Mouse (Mus musculus): Measurements from ENCODE around the gene Stim2.

Stim2 gene

GRCm38 (mm10) chr5:53998146-53998742, at the start of gene Stim2:
Gene Stim2, plus strand, starts transcription at chr5:53998499.
- peak; percentile 96 to 97 for DNase-seq

- no peak for DNase-seq
Measured at GRCm38 (mm10) chr5:53948606-53949266, 49.6 kb upstream of the Stim2 start.

- no peak for DNase-seq
Measured at GRCm38 (mm10) chr5:53950189-53950588, 48.1 kb upstream of the Stim2 start.

DNA sequence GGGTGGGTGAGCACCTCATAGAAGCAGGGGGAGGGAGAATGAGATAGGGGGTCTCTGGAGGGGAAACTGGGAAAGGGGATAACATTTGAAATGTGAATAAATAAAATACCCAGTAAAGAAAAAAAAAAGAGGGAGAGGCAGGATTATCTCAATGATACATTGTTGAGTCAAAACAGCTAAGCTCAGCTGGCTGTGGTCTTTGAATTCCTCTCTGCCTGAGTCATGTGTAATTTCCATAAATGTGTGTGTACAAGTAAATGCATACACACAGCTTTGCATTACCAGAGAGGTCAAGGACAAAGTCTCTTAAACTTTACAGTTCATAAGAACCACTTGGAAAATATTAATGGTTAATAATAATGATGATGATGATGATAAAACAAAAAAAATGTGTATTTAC, 45.1 kb upstream of the Stim2 start:
- DNase-seq: no peak

DNA sequence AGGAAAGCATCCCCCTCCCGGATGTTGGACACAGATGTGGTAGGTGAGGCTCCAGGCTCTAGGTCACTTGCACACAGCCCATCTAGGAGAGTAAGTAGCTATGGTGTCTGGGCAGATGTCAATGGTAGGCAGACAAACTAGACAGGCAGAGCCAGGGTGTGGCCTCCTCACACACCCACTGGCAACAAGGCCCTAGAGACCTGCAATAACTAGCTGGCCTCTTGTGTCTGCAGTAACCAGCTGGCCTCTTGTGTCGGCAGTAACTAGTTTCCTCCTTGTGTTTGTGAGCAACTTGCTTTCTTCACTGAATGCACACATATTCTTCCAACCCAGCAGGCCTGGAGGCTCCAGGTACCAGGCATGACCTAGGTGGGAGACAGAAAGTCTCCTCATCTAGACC, 44.5 kb upstream of the Stim2 start:
- no peak for DNase-seq

DNA sequence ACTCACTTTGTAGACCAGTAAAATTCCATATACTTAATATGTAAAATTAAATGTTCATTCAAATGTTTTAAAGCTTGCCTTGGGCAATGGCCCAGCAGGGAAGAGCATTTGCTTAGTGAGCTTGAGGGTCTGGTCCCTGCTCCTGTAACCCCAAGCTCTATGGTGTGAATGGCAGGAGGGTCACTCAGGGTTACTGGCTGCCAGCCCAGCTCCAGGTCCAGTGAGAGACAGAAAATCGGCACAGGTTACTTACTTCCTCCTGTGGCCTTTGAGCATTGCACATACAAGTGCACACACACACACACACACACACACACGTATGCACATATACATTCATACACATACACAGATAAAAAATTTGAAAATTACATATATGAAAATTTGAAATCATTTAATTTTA, 42.3 kb upstream of the Stim2 start:
- DNase-seq: no peak

DNA sequence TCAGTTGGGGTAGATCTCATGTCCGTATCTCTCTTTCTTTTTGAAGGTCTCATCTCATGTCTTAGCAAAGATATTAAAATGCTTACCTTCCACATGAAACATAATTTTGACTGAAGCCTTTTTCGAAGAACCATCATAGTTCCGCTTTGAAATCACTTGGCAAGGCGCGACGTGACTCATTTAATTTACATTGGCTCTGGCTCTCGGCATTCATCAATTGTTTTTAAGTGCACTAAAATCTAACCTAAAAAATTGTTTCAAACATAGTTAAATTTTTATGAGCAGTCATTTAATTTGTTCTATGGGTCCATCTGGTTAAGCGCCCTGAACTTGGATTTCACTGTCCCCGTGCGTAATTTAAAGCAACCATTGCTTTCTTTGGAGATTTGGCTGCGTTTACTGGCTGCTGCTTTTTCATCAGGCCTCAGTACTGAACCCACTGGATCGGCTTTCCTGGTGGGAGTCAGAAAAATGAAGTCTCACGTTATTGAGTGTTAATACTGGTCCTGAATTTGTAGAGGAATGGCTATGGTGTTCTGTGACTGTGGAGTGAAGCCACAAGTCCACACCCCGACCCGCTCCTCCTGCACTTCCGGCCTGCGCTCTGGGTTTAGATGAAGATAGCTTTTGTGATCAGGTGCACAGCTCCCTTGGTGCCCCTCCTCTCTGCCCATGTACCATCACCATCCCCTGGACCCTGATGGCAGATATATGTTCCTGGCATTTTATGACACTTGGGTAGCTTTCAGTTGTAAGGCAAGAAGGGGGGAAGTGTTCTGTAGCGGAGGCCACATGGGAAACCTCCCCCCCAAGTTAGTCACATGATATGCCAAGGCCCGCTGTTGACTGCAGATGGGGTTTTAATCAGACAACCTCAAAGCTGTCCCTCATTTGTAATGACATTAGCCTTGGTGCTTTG, 41.6 kb upstream of the Stim2 start:
- no peak for DNase-seq

GRCm38 (mm10) chr5:53957348-53957747, 41.0 kb upstream of the Stim2 start:
- DNase-seq: no peak

DNA sequence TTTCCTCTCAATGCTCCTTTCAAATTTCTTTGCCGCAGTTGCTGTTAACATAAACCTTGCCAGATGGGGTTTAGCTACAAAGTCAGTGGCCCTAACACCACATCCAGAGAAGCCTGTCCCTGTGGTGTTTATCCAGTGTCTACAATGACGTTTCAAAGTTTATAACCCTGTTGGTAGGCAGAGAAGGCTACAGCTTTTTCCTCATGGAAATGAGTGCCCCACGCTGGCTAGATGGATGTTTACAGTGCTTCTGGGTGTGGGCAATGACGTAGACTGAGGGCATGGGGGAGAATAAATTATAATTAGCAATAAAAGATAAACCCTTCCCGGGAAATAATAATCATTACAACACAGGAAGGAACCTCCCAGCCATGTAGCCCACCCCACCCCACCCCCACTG, 37.1 kb upstream of the Stim2 start:
- no peak for DNase-seq

- DNase-seq: no peak
Measured at GRCm38 (mm10) chr5:53961830-53962515, 36.3 kb upstream of the Stim2 start.

GRCm38 (mm10) chr5:53965656-53966055, 32.6 kb upstream of the Stim2 start:
- DNase-seq: no peak

DNA sequence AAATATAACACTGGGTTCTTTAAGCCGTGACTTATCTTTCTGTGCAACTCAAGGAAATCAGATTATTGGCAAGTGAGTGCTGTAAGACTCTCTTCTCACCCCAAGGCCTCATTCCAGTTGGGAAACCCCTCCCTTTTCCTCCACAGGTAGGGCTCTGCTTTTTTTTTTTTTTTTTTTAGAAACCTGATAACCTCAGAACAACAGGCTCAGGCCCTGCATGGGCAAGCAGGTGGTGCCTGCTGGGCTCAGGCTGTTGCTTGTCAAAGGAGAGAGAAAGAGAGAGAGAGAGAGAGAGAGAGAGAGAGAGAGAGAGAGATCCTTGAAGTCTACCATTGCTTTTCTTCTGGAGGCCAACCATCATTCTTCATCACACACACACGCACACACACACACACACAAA, 30.7 kb upstream of the Stim2 start:
- no peak for DNase-seq

DNA sequence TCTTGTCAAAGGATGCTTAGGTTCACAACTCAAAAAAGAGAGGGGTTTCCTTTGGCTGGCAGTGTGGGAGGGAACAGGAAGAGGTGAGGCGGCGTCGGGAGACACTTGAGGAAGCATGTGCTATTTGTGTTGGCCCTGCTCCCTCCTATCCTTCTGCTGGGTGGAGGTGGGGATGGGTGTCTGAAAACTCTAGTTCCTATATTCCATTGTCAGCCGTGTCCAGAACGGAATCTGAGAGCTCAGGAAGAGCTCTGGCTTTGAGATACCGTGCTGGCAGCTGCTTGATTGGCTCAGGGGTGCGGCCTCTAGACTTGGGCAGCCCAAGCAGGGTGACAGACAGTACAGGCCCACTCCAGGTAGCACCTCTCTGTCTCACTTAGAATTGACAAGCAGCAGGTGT, 28.1 kb upstream of the Stim2 start:
- DNase-seq: no peak

DNA sequence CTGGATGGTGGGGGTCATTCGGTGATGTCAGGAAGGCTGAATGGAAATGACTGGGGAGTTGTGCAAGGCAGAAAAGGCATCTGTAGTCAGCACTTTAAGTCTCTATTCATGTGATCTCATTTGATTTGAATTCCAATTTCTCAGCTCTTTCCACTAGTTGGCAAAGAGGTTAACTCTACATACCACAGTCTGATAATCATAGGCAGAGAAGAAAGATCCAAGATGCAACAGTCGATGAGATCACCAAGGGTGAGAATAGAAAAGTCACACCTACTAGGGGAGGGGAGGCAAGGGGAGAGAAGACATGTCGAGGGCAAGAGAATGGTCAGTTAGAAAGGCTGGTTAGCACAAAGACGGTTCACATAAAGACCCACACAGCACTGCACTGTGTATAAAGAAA, 27.1 kb upstream of the Stim2 start:
- DNase-seq: no peak

- DNase-seq: no peak
Measured at GRCm38 (mm10) chr5:53972905-53973304, 25.4 kb upstream of the Stim2 start.

- DNase-seq: no peak
Measured at GRCm38 (mm10) chr5:53976497-53976896, 21.8 kb upstream of the Stim2 start.

DNA sequence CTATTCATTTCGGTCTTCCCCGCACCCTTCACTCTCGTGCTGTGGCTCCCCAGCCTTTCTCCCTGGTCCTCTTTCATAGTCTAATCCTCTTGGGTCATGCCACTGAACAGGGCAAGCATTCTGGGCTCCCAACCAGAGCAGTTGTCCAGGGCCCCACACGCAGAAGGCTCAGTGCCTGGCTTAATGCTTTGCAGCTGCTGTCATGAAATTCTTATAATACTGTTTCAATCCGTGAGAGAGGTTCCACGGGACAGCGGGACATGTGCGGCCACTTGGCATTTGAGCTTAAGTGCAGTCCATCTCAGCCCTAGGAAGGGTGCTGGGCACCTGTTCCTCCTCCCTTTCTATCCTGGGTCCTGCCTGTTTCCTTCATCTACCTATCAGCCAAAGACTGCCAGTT, 21.2 kb upstream of the Stim2 start:
- DNase-seq: no peak

GRCm38 (mm10) chr5:53983358-53983757, 14.9 kb upstream of the Stim2 start:
- no peak for DNase-seq

DNA sequence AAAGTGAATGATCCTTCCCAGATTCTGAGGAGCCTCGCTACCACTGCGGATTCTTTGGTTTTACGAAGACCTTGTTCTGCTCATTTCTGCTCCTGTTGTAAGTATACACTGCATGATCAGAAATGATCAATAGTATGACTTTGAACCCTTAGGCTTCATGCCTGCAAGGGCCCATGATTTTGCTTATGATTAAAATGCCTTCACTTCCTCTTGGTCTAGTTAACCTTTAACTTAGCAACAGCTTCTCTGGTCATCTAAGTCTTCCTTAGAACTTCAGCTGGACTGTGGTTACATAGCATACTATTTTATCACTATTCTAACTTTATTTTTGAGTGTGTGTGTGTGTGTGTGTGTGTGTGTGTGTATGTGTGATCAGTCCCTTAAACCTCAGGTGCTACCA, 12.7 kb upstream of the Stim2 start:
- DNase-seq: no peak

- DNase-seq: no peak
Measured at GRCm38 (mm10) chr5:53987496-53987895, 10.8 kb upstream of the Stim2 start.

DNA sequence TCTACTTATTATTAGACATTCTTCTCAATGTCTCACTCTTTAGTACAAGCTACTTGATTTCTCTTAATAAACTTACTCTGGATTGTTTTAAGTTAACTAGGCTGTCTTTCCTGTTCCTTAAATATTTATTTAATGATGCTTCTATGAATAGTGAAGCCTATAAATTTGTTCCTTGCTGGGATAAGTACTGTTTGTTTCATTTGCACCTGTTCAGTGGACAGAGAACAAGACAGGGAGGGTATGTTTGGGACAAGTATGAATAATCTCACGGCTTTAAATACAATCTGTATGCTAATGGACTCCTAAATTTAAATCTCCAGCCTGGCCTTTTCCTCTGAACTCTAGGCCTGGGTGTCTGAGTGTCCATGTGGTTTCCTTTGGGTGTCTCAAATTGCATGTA, 10.2 kb upstream of the Stim2 start:
- no peak for DNase-seq

DNA sequence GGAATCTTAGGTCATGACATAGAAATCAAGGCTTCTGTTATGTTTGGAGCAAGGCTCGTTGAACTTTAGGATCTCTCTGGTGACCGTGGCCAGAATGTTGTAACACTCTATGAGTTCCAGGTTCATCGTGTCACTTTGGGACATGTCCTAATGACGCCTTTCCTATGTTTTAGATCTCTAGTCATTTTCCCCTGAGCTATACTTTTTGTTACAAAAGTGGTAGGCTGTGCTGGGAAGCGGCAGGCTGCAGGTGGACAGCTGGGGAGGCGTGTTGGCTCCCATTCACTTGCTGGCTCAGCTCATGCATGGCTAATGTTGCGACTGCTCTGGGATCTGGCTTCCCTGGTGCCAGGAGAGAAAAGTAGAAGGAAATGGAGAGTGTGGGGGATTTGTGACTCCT, 5.7 kb upstream of the Stim2 start:
- no peak for DNase-seq

DNA sequence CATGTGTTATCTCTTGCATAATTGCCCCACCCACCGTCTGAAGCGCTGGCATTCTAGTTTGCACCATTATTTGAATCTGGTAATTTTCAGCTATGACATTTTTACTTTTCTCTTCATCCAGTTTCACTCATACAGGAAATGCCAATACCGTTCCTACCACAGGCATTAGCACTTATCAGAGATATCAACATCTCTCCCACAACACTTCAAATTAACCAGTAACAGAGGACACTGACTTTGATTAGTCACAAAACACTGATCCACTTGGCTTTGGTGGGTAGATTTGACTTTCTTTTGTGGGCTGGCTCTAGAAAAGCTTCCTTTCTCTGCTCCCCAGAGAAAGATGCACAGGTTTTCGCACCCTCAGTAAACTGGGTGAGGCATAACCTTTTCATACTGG, 3.7 kb upstream of the Stim2 start:
- DNase-seq: no peak
